8 mouse cellular contexts compared by ENCODE assay signal in the genomic region with DNA sequence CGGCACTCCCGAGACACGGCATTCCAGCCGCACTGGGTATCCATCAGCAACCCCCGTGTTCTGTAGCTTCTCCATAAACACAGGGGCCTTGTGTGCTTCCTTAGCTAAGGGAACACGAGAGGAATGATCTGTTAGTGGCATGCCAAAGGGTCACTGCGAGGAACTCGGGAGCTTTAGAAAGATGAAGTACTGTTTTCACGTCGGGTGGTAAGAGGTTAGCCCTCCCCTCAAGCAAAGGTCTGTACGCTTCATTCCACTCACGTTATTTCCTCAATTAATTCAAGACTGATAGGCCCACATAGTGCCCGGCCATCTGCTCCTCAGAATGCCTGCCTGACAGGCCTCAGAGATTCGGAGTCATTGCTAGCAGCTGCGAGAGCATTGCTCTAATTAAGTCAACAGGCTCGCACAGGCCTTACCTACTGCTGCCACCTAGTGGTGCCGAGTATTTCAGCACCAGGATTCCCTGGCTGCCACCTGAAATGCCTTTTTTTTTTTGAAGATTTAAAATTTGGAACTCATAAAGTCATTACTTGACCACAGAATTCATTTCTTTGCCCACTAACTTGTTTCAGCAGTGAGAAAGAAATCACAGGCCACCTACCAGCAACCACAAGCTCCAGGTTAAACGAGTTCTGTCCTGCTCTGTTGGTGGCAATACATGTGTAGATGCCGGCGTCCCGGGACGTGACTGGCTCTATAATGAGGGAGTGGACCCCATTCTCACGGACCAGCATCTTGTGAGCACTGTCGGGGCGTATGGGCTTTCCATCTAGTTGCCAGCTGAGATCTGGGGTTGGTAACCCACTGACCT. TPM values are rescaled to one million over a fixed set of nuclear protein-coding genes. Genes with fewer than 3 reads are reported as not detected.
A peak's percentile ranks its signal among the peaks of the same experiment; 100 is the strongest.
DNase-seq lines count a peak whose midpoint lies in the region; ATAC-seq lines count a peak whose summit lies in the region.

No protein-coding gene starts in this region.

- no peaks in the 10 kb centered on the region; the same call in 1 of the 2 replicates for H3K36me3 ChIP-seq in limb, embryonic 11.5 days (ENCODE audit: control insufficient read depth, insufficient read depth, low read length)
- H3K36me3 ChIP-seq in stomach, embryonic 14.5 days (ENCODE audit: control insufficient read depth, insufficient read depth, low read length), result peaks cover 48% of the 10 kb centered on the region

- 53% methylated on average over 25 of the region's 25 CpGs for WGBS in limb, embryonic 11.5 days
- WGBS in stomach, embryonic 14.5 days, result 52% methylated on average over 25 of the region's 25 CpGs

- 0 out of 2 replicates have a peak, but pooled peaks have one; percentile 65 for ATAC-seq in limb, embryonic 11.5 days (ENCODE audit: insufficient number of reproducible peaks, low FRiP score, low TSS enrichment, low read depth)
- ATAC-seq in stomach, embryonic 14.5 days (ENCODE audit: insufficient number of reproducible peaks, insufficient read depth, low FRiP score, low read depth), result peak; percentile 53; the same call in 1 of the 2 replicates

- H3K27ac ChIP-seq in limb, embryonic 11.5 days (replicated peaks; ENCODE audit: low read depth, low read length), result no peak overlapping the region
- H3K27ac ChIP-seq in stomach, embryonic 14.5 days (ENCODE audit: low read length), result no peak overlapping the region

- H3K4me1 ChIP-seq in limb, embryonic 11.5 days (ENCODE audit: control insufficient read depth, insufficient read depth, low read length), result no peaks in the 10 kb centered on the region
- H3K4me1 ChIP-seq in stomach, embryonic 14.5 days (ENCODE audit: control insufficient read depth, insufficient read depth, low read length), result no peaks in the 10 kb centered on the region

- no peak overlapping the region for H3K4me3 ChIP-seq in limb, embryonic 11.5 days (ENCODE audit: low read depth, low read length)
- H3K4me3 ChIP-seq in stomach, embryonic 14.5 days (ENCODE audit: low read depth, low read length), result no peak overlapping the region

- no peak overlapping the region for H3K9ac ChIP-seq in limb, embryonic 11.5 days (ENCODE audit: low read length)
- no peak overlapping the region for H3K9ac ChIP-seq in stomach, embryonic 14.5 days (replicated peaks; ENCODE audit: low read depth, low read length)

- no peaks in the 10 kb centered on the region for H3K9me3 ChIP-seq in limb, embryonic 11.5 days (ENCODE audit: control insufficient read depth, low read length)
- no peaks in the 10 kb centered on the region for H3K9me3 ChIP-seq in stomach, embryonic 14.5 days (ENCODE audit: control insufficient read depth, low read depth, low read length)

- H3K4me2 ChIP-seq in limb, embryonic 11.5 days (ENCODE audit: low read depth, severe bottlenecking), result no peak overlapping the region
- H3K4me2 ChIP-seq in stomach, embryonic 14.5 days (replicated peaks; ENCODE audit: low read depth, low read length), result no peak overlapping the region

- DNase-seq in 3T3-L1 (ENCODE audit: low read depth, low spot score), result peak; percentile 86
- DNase-seq in adrenal gland, adult 8-10 months, result peak; percentile 53
- peak; percentile 68 for DNase-seq in embryo, embryonic 11.5 days (ENCODE audit: low read depth, low spot score)
- peak; percentile 44 to 76 for DNase-seq in gastrocnemius, postnatal 4 days (ENCODE audit: low spot score in 2 of 2)
- DNase-seq in kidney, adult 9 months, result peak; percentile 79
- peak; percentile 87 for DNase-seq in limb, embryonic 11.5 days (ENCODE audit: low spot score)
- peak; percentile 78 for DNase-seq in naive thymus-derived CD4-positive, alpha-beta T cell, adult 2 months (ENCODE audit: low read depth)

- H3K27me3 ChIP-seq in limb, embryonic 11.5 days (ENCODE audit: control insufficient read depth, insufficient read depth, low read length), result no peaks in the 10 kb centered on the region
- no peaks in the 10 kb centered on the region for H3K27me3 ChIP-seq in stomach, embryonic 14.5 days (ENCODE audit: control insufficient read depth, insufficient read depth, low read length)

RNA-seq across cellular contexts. Expression of a gene that starts 28.6 kb away (rescaled TPM):
- 10 to 100 TPM; 44.7 to 61.7 (median 50.0) TPM for total RNA-seq in adrenal gland, adult 8-10 months (2022)
- 10 to 100 TPM; 31.5 to 38.2 TPM for total RNA-seq in gastrocnemius, postnatal 4 days (2021)
- 24.8 and 29.5 TPM in 2 replicates for polyA plus RNA-seq in limb, embryonic 11.5 days (2014; fragmentation: Nextera tagmentation; extraction: Ambion mirVana)
- polyA plus RNA-seq in stomach, embryonic 14.5 days (2014; fragmentation: Nextera tagmentation; extraction: Ambion mirVana), result 29.9 and 33.3 TPM in 2 replicates
